Mouse (Mus musculus): Measurements from ENCODE around the gene Tfdp2.
"Not testable (repeated sequence)": the region's sequence is repeated elsewhere in the genome, so short reads cannot be mapped to it uniquely, and the experiment has no call there.

- TF ChIP-seq POLR2A, CTCF (IDR thresholded peaks at IDR 0.05; ENCODE audit: extremely low read depth, insufficient read depth, low read length): not testable (repeated sequence)
These were observed 32.1 kb upstream of the Tfdp2 start for GRCm38 (mm10) chr9:96163983-96164382.
